Mouse (Mus musculus) stomach, postnatal 0 days (tissue): ENCODE results near the gene Eif4enif1. TPM values are rescaled to one million over a fixed set of nuclear protein-coding genes. Genes with fewer than 3 reads are reported as not detected.
"Not testable (repeated sequence)": the region's sequence is repeated elsewhere in the genome, so short reads cannot be mapped to it uniquely, and the experiment has no call there.

Experiments used
- ATAC-seq: fragments of 200-750 bp; cut with Nextera tagmentation; 2 replicates; pipeline ENCODE4 v1.8.0; 2017; ENCODE audit not compliant: low FRiP score, low TSS enrichment
- DNase-seq: peaks from one replicate; pipeline ENCODE4 v3.0.0-alpha.2; 2016; ENCODE audit warnings: low spot score
- H3K27ac ChIP-seq: fragments of 300-500 bp; sonication (generic); replicated peaks from 2 replicates; pipeline ENCODE4 v1.5.1; 2014; ENCODE audit warnings: mild to moderate bottlenecking, control low read depth
- H3K27me3 ChIP-seq: fragments of 300-500 bp; sonication (generic); 2 replicates; pipeline ENCODE4 v1.6.1; 2014; ENCODE audit warnings: low read length; ENCODE audit not compliant: control insufficient read depth, insufficient read depth
- H3K36me3 ChIP-seq: fragments of 300-500 bp; sonication (generic); 2 replicates; pipeline ENCODE4 v1.6.1; 2014; ENCODE audit warnings: low read length, mixed read lengths; ENCODE audit not compliant: control insufficient read depth, insufficient read depth
- H3K4me1 ChIP-seq: fragments of 300-500 bp; sonication (generic); replicated peaks from 2 replicates; pipeline ENCODE4 v1.6.1; 2014; ENCODE audit warnings: antibody characterized with exemption; ENCODE audit not compliant: control insufficient read depth, insufficient read depth
- H3K4me2 ChIP-seq: fragments of 300-500 bp; sonication (generic); replicated peaks from 2 replicates; pipeline ENCODE4 v1.6.1; 2014; ENCODE audit warnings: low read depth, mild to moderate bottlenecking, control low read depth, moderate library complexity
- H3K4me3 ChIP-seq: fragments of 300-500 bp; sonication (generic); 2 replicates; pipeline ENCODE4 v1.5.1; 2014; ENCODE audit warnings: low read depth, low read length, control low read depth
- H3K9ac ChIP-seq: fragments of 300-500 bp; sonication (generic); 2 replicates; pipeline ENCODE4 v1.6.1; 2014; ENCODE audit warnings: mild to moderate bottlenecking, low read length, control low read depth, mixed read lengths
- H3K9me3 ChIP-seq: fragments of 300-500 bp; sonication (generic); 2 replicates; pipeline ENCODE4 v1.6.1; 2016; ENCODE audit warnings: low read length; ENCODE audit not compliant: control insufficient read depth
- CTCF ChIP-seq: IDR thresholded peaks from 2 replicates; pipeline ENCODE4 v1.5.1; 2016; ENCODE audit warnings: antibody characterized with exemption, low read depth, mild to moderate bottlenecking, moderate library complexity
- EP300 ChIP-seq: optimal IDR thresholded peaks from 2 replicates; pipeline ENCODE3; 2016; ENCODE audit warnings: antibody characterized with exemption
- WGBS: fragments of 180-500 bp; shearing (Covaris S2); extraction: QIAGEN DNeasy Blood & Tissue Kit; methylation state at CpG from one replicate; pipeline ENCODE4 v1.1.7; 2014; 5-methylcytosine and 5-hydroxymethylcytosine counted together
- polyA plus RNA-seq: library from polyadenylated mRNA; unstranded; fragments of >200 nt; fragmentation: Nextera tagmentation; extraction: Ambion mirVana; gene quantifications from 2 replicates; pipeline ENCODE4 v1.2.1, GENCODE M21; 2015

The Eif4enif1 gene
- polyA plus RNA-seq, 1 experiment from 2014 or later = 15.3 TPM

DNA sequence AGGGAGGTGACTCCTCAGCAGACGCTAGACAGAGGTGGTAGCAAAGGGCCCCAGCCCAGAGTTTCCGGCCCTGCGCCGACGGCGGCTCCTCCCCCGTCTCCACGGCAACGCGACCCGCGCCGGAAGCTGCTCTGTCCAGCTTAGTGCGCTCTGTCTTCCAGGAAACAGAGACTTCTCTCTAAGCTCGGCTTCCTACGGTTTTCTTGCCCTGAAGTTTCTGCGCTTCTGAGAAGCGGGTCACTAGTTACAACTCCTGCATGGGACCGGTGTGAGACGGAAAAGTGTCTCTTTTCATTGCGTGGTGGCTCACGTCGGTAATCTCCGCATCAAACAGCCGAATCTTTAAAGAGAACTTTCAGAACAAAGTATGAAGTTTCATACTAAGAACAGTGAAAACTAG lies 8.8 kb upstream of the Eif4enif1 start, which contains the start of gene Sfi1:
Gene Sfi1, minus strand, starts transcription at position 101 of the 400 bp plus-strand sequence.
- H3K27me3 ChIP-seq = no peaks in the 10 kb centered on the region
- H3K9ac ChIP-seq = no peak within 1 kb of the TSS
- no peak for ATAC-seq
- no peaks in the 10 kb centered on the region for H3K36me3 ChIP-seq
- no peaks in the 10 kb centered on the region for H3K4me1 ChIP-seq
- H3K9me3 ChIP-seq = no peaks in the 10 kb centered on the region
- 86% methylated on average over 25 of the region's 25 CpGs for WGBS
- no peak within 1 kb of the TSS for H3K27ac ChIP-seq
- H3K4me3 ChIP-seq = no peak within 1 kb of the TSS
- DNase-seq = no peak
- TF ChIP-seq CTCF (no peak), EP300 (no peak)
- no peak within 1 kb of the TSS for H3K4me2 ChIP-seq

DNA sequence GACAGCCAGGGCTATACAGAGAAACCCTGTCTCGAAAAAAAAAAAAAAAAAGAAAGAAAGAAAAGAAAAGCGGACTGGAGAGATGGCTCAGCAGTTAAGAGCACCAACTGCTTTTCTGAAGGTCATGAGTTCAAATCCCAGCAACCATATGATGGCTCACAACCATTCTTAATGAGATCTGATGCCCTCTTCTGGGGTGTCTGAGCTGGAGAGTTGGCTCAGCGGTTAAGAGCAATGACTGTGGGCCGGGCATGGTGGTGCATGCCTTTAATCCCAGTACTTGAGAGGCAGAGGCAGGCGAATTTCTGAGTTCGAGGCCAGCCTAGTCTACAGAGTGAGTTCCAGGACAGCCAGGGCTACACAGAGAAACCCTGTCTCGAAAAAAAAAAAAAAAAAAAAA lies 1.6 kb upstream of the Eif4enif1 start:
- not testable (repeated sequence) for ATAC-seq, H3K36me3 ChIP-seq, H3K4me3 ChIP-seq, H3K4me1 ChIP-seq, H3K27ac ChIP-seq, H3K9ac ChIP-seq, H3K9me3 ChIP-seq, H3K4me2 ChIP-seq, H3K27me3 ChIP-seq, DNase-seq
- 93% methylated on average over 6 of the region's 7 CpGs for WGBS

- H3K4me3 ChIP-seq = peak overlapping the region; percentile 21
- no peaks in the 10 kb centered on the region for H3K36me3 ChIP-seq
- TF ChIP-seq EP300 (no peak), CTCF (no peak)
- ATAC-seq (no peak), DNase-seq (peak; percentile 19)
- H3K4me2 ChIP-seq = peak overlapping the region; percentile 0
- WGBS = 4% methylated on average over 16 of the region's 16 CpGs
- H3K9ac ChIP-seq = no peak overlapping the region
- H3K27ac ChIP-seq = no peak overlapping the region
- no peaks in the 10 kb centered on the region for H3K4me1 ChIP-seq
- no peaks in the 10 kb centered on the region for H3K9me3 ChIP-seq
- no peaks in the 10 kb centered on the region for H3K27me3 ChIP-seq
These were observed 614 bp upstream of the Eif4enif1 start for GRCm38 (mm10) chr11:3201326-3202230.

DNA sequence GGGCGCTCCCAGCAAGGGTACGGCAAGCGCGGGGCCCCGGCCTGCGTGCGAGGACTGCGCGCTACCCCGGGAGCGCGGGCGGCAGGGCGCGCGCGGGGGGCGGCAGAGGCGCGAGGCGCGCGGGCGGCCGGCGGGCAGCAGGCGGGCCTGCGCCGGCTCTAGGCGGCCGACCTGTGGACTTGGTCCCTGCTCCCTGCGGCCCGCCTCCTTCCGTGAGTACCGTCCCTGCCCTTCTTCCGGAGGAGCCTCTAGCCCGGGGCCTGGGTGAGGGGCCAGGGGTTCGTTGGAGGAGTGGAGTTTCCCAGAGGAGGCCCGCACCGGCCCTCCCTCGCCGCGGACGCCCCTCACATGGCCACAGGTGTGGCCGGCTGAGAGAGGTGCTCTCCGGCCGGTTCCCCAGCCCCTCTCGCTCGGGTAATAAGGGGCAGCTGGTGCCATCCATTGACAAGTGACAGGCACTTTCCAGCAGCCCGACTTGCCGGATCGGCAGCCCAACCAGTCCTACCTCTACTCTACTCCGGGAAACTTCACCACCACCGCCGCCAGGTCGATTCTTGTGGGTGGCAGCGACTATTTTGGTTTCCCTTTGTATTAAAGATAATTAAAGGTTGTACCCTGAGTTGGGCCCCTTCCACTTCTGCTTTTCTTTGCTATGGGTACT lies 719 bp downstream of the Eif4enif1 start:
- no peaks in the 10 kb centered on the region for H3K4me1 ChIP-seq
- H3K4me3 ChIP-seq = peak overlapping the region; percentile 37
- 0 out of 2 replicates have a peak, but pooled peaks cover 2% of the 10 kb centered on the region for H3K36me3 ChIP-seq
- ATAC-seq (peak; percentile 56), DNase-seq (peak; percentile 73)
- H3K9me3 ChIP-seq = no peaks in the 10 kb centered on the region
- WGBS = under 1% methylated on average over 35 of the region's 57 CpGs
- peak overlapping the region; percentile 25 for H3K4me2 ChIP-seq
- H3K27me3 ChIP-seq = no peaks in the 10 kb centered on the region
- H3K9ac ChIP-seq = peak overlapping the region; percentile 54
- TF ChIP-seq CTCF = no peak
- TF ChIP-seq EP300 = no peak
- H3K27ac ChIP-seq = peak overlapping the region; percentile 31; the same call in 1 of the 2 replicates

DNA sequence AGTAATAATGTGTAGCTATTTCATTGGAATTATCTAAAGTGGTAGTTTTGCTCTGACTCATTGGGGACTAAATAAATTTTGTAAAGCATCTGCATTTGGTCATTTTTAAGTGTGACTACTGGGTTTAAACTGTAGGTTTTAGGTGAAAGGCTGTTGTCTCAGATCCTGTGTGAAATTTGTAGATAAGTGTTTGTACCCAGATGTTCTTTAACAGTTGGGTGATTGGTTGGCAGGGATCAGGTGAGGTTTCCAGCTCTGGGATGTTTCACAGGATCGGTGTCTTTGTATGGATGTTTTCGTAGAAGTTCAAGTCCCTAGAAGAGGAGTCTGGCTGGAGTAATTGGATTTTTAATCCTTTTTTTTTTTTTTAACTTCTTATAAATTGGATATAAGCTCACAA lies 1.6 kb downstream of the Eif4enif1 start:
- Histone ChIP-seq H3K4me2 (no peak overlapping the region; the same call in 1 of the 2 replicates), H3K9me3 (no peaks in the 10 kb centered on the region), H3K4me3 (no peak overlapping the region), H3K36me3 (0 out of 2 replicates have a peak, but pooled peaks cover 2% of the 10 kb centered on the region), H3K27ac (no peak overlapping the region), H3K9ac (no peak overlapping the region), H3K4me1 (no peaks in the 10 kb centered on the region), H3K27me3 (no peaks in the 10 kb centered on the region)
- WGBS = 66% methylated on average over 2 of the region's 2 CpGs
- no peak for TF ChIP-seq EP300
- no peak for TF ChIP-seq CTCF
- DNase-seq (no peak), ATAC-seq (no peak)
